Mouse (Mus musculus) embryonic facial prominence, embryonic 11.5 days (tissue): Measurements from ENCODE around the gene Taf3. TPM values are rescaled to one million over a fixed set of nuclear protein-coding genes. Genes with fewer than 3 reads are reported as not detected.

Source experiments
- ATAC-seq: fragments of 200-750 bp; cut with Nextera tagmentation; replicated peaks from 2 replicates; pipeline ENCODE4 v1.8.0; 2017; ENCODE audit warnings: low read depth; ENCODE audit not compliant: insufficient number of reproducible peaks, low FRiP score, low TSS enrichment
- DNase-seq: peaks from one replicate; pipeline ENCODE4 v3.0.0-alpha.2; 2015; ENCODE audit warnings: low spot score
- H3K27ac ChIP-seq: fragments of 300-500 bp; sonication (generic); replicated peaks from 2 replicates; pipeline ENCODE4 v1.5.1; 2014; ENCODE audit warnings: mild to moderate bottlenecking, low read depth, low read length, control low read depth
- H3K27me3 ChIP-seq: fragments of 300-500 bp; sonication (generic); 2 replicates; pipeline ENCODE4 v1.6.1; 2014; ENCODE audit warnings: mild to moderate bottlenecking, low read length, moderate library complexity, mixed read lengths; ENCODE audit not compliant: control insufficient read depth, insufficient read depth
- H3K36me3 ChIP-seq: fragments of 300-500 bp; sonication (generic); replicated peaks from 2 replicates; pipeline ENCODE4 v1.6.1; 2014; ENCODE audit warnings: low read depth, mild to moderate bottlenecking, low read length, moderate library complexity, mixed read lengths; ENCODE audit not compliant: control insufficient read depth, insufficient read depth
- H3K4me1 ChIP-seq: fragments of 300-500 bp; sonication (generic); 2 replicates; pipeline ENCODE4 v1.6.1; 2014; ENCODE audit warnings: low read length, mixed read lengths; ENCODE audit not compliant: control insufficient read depth, insufficient read depth
- H3K4me2 ChIP-seq: fragments of 300-500 bp; sonication (generic); 2 replicates; pipeline ENCODE4 v1.6.1; 2014; ENCODE audit warnings: low read depth, mild to moderate bottlenecking, control low read depth, low read length, moderate library complexity
- H3K4me3 ChIP-seq: fragments of 300-500 bp; sonication (generic); 2 replicates; pipeline ENCODE4 v1.5.1; 2014; ENCODE audit warnings: low read depth, low read length, control low read depth
- H3K9ac ChIP-seq: fragments of 300-500 bp; sonication (generic); replicated peaks from 2 replicates; pipeline ENCODE4 v1.6.1; 2014; ENCODE audit warnings: mild to moderate bottlenecking, control low read depth, low read length
- H3K9me3 ChIP-seq: fragments of 300-500 bp; sonication (generic); replicated peaks from 2 replicates; pipeline ENCODE4 v1.6.1; 2016; ENCODE audit warnings: mild to moderate bottlenecking, low read length, inconsistent platforms, mixed read lengths; ENCODE audit not compliant: control insufficient read depth
- WGBS: fragments of 180-500 bp; shearing (Covaris S2); extraction: QIAGEN DNeasy Blood & Tissue Kit; methylation state at CpG from one replicate; pipeline ENCODE4 v1.1.7; 2014; 5-methylcytosine and 5-hydroxymethylcytosine counted together
- polyA plus RNA-seq: library from polyadenylated mRNA; unstranded; fragments of >200 nt; fragmentation: Nextera tagmentation; extraction: Ambion mirVana; gene quantifications from 2 replicates; pipeline ENCODE4 v1.2.1, GENCODE M21; 2014

Gene Taf3
- polyA plus RNA-seq, 1 experiment from 2014 or later = 16.4 TPM

DNA sequence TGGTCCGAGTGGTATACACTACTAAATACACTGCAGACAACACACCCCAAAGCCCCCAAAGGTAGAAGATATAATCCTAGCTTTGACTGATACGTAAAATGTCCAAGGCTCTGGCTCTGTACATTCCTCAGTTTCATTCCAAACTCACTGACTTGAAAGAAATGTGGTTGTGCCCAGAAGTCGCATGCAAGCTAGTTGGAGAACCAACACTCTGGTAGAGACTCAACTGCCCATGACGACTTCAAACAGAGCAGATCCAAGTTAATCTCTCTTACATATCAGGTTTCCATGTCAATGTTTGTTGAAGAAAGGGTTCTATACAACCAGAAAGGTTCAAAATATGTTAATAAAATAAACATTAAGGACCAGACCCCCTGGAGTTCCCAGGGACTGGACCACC is 60.1 kb downstream of the Taf3 start:
- no peak overlapping the region for H3K4me2 ChIP-seq
- ATAC-seq = no peak
- WGBS = 74% methylated on average over 4 of the region's 4 CpGs
- H3K4me3 ChIP-seq = no peak overlapping the region
- no peaks in the 10 kb centered on the region for H3K36me3 ChIP-seq
- H3K27ac ChIP-seq = no peak overlapping the region
- H3K9me3 ChIP-seq = no peaks in the 10 kb centered on the region
- no peaks in the 10 kb centered on the region for H3K27me3 ChIP-seq
- peaks cover 2% of the 10 kb centered on the region for H3K4me1 ChIP-seq
- DNase-seq = no peak
- H3K9ac ChIP-seq = no peak overlapping the region

DNA sequence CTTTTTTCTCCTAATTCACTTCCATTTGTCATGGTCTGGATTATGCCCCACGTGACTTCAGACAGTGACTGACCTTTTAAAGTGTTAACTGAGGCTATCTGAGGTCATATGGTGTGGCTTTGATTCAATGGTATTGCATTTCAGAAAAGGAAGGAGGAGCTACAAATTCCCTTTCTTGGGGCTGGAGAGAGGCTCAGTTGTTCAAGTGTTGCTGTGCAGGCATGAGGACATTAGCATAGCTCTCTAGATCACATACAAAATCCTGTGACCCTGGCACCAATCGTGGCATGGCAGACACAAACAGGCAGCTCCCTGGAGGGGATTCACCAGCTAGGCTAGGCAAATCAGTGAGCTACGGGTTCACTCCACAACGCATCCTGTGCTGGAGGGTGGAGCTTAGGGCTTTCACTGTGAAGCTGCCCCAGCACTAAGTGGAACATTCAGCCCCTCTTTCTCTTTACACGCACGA is 62.4 kb downstream of the Taf3 start:
- no peak overlapping the region for H3K4me2 ChIP-seq
- H3K4me3 ChIP-seq = no peak overlapping the region
- WGBS = 3% methylated on average over 6 of the region's 6 CpGs
- H3K36me3 ChIP-seq = no peaks in the 10 kb centered on the region
- H3K27me3 ChIP-seq = no peaks in the 10 kb centered on the region
- ATAC-seq (no peak), DNase-seq (no peak)
- H3K9ac ChIP-seq = no peak overlapping the region
- H3K9me3 ChIP-seq = no peaks in the 10 kb centered on the region
- peaks cover 2% of the 10 kb centered on the region for H3K4me1 ChIP-seq
- H3K27ac ChIP-seq = no peak overlapping the region

DNA sequence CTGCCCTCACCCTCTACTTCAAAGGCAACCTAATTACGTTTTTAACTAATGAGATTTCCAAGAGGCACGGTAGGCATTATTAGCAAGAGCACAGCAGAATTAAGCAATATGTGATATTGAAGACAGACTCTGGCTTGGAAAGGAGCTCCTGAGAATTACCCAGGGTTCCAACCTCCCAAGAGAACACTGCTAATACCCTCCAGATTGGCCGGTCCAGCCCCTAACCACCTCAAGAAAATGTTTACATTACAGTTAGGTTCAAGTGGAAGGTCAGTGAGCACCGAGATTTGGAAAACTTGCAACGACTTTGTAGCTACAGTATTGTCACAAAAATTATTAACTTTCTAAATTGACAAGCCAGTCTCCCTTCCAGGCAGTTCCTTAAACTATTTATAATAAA is 66.0 kb downstream of the Taf3 start:
- peak; percentile 76 for DNase-seq
- Histone ChIP-seq H3K4me2 (no peak overlapping the region), H3K36me3 (no peaks in the 10 kb centered on the region), H3K4me3 (no peak overlapping the region), H3K27ac (no peak overlapping the region), H3K4me1 (peaks cover 2% of the 10 kb centered on the region; the same call in 1 of the 2 replicates), H3K27me3 (no peaks in the 10 kb centered on the region), H3K9ac (no peak overlapping the region), H3K9me3 (no peaks in the 10 kb centered on the region)
- ATAC-seq = no peak
- 19% methylated on average over 5 of the region's 5 CpGs for WGBS

DNA sequence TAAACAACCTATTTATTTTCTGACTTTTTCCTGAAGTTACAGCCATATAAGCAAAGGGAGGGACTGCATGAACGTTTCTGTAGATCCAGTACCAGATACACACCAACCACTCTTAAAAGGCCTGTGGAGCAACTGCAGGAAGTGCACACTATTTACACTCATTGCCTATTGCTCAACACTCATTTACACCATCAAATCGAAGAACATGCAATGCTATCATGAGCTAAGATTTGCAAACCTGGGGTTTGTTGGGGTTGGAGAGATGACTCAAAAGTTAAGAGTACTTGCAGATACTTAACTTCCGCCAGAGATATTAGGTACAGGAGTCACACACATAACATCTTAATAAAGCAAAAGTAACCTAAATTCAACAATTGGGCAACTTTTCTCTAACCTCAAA is 76.5 kb downstream of the Taf3 start:
- Histone ChIP-seq H3K27ac (no peak overlapping the region), H3K4me3 (no peak overlapping the region), H3K4me2 (no peak overlapping the region), H3K9ac (no peak overlapping the region), H3K9me3 (no peaks in the 10 kb centered on the region), H3K36me3 (no peaks in the 10 kb centered on the region), H3K4me1 (no peaks in the 10 kb centered on the region; the same call in 1 of the 2 replicates), H3K27me3 (no peaks in the 10 kb centered on the region)
- ATAC-seq = no peak
- 85% methylated on average over 3 of the region's 3 CpGs for WGBS
- DNase-seq = no peak

DNA sequence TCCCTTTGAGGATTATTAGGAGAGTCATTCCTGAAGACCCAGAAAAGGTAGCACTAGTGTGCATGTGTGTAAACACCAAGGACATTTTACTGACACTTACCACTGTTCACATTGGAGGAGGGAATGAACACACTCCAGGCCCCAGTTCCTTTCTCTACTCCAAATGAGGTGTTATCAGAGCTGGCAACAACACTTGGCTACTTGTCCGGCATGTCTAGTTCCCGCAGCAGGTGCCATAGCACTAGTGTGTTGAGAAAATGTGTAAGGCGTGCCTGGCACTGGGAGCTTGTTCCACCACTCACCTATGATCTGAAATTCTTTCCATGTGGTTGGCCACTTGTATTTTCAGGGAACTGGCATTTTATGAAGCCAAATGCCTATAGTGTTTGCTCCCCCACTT is 77.8 kb downstream of the Taf3 start:
- H3K36me3 ChIP-seq = no peaks in the 10 kb centered on the region
- WGBS = 87% methylated on average over 3 of the region's 3 CpGs
- no peaks in the 10 kb centered on the region for H3K9me3 ChIP-seq
- no peak for ATAC-seq
- H3K27ac ChIP-seq = no peak overlapping the region
- H3K27me3 ChIP-seq = no peaks in the 10 kb centered on the region
- no peak for DNase-seq
- no peak overlapping the region for H3K4me3 ChIP-seq
- H3K4me2 ChIP-seq = no peak overlapping the region
- no peak overlapping the region for H3K9ac ChIP-seq
- no peaks in the 10 kb centered on the region; the same call in 1 of the 2 replicates for H3K4me1 ChIP-seq

DNA sequence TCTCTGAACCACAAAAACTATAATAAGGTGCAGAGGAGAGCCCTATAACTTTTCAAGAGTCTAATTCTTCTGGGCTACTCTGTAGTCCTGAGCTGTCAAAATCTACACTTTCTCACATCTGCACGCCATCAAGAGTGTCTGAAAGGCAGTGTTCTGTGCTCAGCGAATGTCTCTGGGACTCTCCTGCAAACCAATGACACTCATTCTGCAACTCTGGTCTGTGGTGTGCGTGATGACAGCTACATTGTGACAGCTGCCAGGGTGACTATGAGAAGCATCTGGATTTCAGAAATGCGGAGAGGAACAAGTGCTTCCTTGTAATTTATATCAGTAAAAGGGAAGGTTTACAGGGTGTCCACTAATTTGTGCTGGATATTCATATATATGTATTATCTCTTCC is 78.2 kb downstream of the Taf3 start:
- DNase-seq (no peak), ATAC-seq (no peak)
- Histone ChIP-seq H3K4me1 (no peaks in the 10 kb centered on the region; the same call in 1 of the 2 replicates), H3K27me3 (no peaks in the 10 kb centered on the region), H3K9me3 (no peaks in the 10 kb centered on the region), H3K4me3 (no peak overlapping the region), H3K36me3 (no peaks in the 10 kb centered on the region), H3K27ac (no peak overlapping the region), H3K4me2 (no peak overlapping the region), H3K9ac (no peak overlapping the region)
- 67% methylated on average over 4 of the region's 4 CpGs for WGBS

DNA sequence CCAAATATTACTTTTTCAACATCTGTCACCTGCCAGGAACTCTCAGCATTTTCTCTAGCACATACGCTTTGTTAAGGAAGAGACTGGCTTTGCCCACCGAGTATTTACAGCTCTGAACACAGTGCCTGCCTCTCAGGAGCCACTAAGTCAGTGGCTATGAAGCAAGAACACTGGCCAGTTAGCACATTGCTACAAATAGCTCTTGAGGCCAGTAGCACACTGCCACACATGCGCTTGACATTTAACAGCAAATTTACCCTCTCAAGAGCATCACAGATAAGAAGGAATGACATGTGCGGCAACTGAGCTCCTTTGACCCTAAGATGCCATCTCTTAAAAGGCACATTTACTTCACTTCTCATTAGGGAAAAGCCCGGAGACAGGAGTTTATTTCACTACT is 78.7 kb downstream of the Taf3 start:
- Histone ChIP-seq H3K4me2 (no peak overlapping the region), H3K27ac (no peak overlapping the region), H3K4me3 (no peak overlapping the region), H3K9ac (no peak overlapping the region), H3K27me3 (no peaks in the 10 kb centered on the region), H3K4me1 (no peaks in the 10 kb centered on the region; the same call in 1 of the 2 replicates), H3K9me3 (no peaks in the 10 kb centered on the region), H3K36me3 (no peaks in the 10 kb centered on the region)
- ATAC-seq = no peak
- DNase-seq = no peak
- WGBS = 76% methylated on average over 5 of the region's 5 CpGs

DNA sequence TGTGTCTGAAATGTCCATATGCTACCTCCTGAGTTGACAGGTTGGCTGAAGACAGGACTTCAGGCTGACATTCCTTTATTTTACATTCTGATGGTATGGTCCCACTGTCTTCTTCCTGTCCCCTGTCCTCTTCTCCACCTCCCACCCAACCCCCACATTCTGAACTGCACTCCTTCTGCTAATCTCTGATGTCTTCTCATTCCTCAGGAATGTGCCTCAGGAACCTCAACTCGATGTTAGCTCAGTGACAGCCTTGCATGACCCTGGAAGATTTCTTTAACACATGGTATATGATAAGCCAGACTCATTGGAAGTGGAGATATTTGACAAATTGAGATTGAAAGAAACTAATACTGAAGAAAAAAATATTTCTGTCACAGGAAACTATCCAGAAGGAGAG is 81.8 kb downstream of the Taf3 start:
- no peaks in the 10 kb centered on the region for H3K36me3 ChIP-seq
- no peak overlapping the region for H3K27ac ChIP-seq
- no peak overlapping the region for H3K4me3 ChIP-seq
- DNase-seq (no peak), ATAC-seq (no peak)
- WGBS = 54% methylated on average over 1 of the region's 1 CpGs
- no peak overlapping the region for H3K4me2 ChIP-seq
- H3K9ac ChIP-seq = no peak overlapping the region
- H3K9me3 ChIP-seq = no peaks in the 10 kb centered on the region
- no peaks in the 10 kb centered on the region for H3K4me1 ChIP-seq
- H3K27me3 ChIP-seq = no peaks in the 10 kb centered on the region
